Mouse (Mus musculus) left cerebral cortex, postnatal 25 days (tissue): Measurements from ENCODE around the gene Nudt16l1. TPM values are rescaled to one million over a fixed set of nuclear protein-coding genes. Genes with fewer than 3 reads are reported as not detected.

Experiments used
- DNase-seq, 2 experiments: peaks; one replicate each; pipeline ENCODE4 v3.0.0; 2022; ENCODE audit warnings: low spot score in 2 of 2, mixed read lengths in 1 of 2
- intact Hi-C: fragments of 180-260 bp; cut with DNase I; formaldehyde crosslinking; loops from one replicate; pipeline ENCODE4 v1.15.1; 2025
- total RNA-seq, 2 experiments: library from RNA; stranded (reverse); gene quantifications; 2 replicates each; pipeline ENCODE4 v1.2.3; 2021

Gene Nudt16l1
- total RNA-seq, 2 experiments from 2014 or later = 72.4 TPM

DNA sequence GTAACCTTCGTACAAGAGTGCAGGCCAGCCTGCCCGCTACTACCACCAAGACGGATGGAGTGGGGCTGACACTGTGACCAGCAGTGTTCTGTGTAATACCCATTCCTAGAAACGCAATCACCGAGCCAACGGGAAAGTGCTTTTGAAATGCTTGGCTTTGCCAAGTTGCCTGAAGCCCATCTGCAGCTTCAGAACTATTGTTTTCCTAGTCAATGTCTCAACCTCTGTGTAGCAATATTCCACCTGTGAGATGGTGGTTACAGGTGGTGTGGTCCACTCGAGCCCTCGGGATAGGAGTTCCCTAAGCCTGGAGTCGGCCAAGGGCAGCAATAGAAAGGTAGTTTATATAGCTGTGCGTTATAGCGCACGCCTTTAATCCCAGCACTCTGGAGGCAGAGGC lies 46.2 kb downstream of the Nudt16l1 start:
- no peak for DNase-seq
- intact Hi-C loops = no loop called here

Other genes with a start within 250 kb of the Nudt16l1 start
- 10 to 100 TPM in 1 of 2 experiments, 1 to 10 TPM in 1; 9.6 to 10.5 TPM for gene Nmral1, start 219.4 kb upstream of the Nudt16l1 start, total RNA-seq
- gene Hmox2, start 212.4 kb upstream of the Nudt16l1 start, total RNA-seq = 10 to 100 TPM; 79.0 to 80.3 TPM
- gene Cdip1, start 148.5 kb upstream of the Nudt16l1 start, total RNA-seq = 100 to 1,000 TPM; 193 to 204 TPM
- gene 4930562C15Rik, start 103.3 kb upstream of the Nudt16l1 start, total RNA-seq = not detected
- 10 to 100 TPM; 86.6 to 88.2 TPM for gene Ubald1, start 58.4 kb upstream of the Nudt16l1 start, total RNA-seq
- 100 to 1,000 TPM; 200 to 206 TPM for gene Mgrn1, start 52.5 kb upstream of the Nudt16l1 start, total RNA-seq
- 10 to 100 TPM; 54.9 to 61.8 TPM for gene Anks3, start 25.4 kb downstream of the Nudt16l1 start, total RNA-seq
- not detected for gene Sept12, start 59.1 kb downstream of the Nudt16l1 start, total RNA-seq
- not detected for gene Smim22, start 68.5 kb downstream of the Nudt16l1 start, total RNA-seq
- 100 to 1,000 TPM; 195 to 210 TPM for gene Rogdi, start 74.8 kb downstream of the Nudt16l1 start, total RNA-seq
- 100 to 1,000 TPM; 145 to 151 TPM for gene Glyr1, start 111.1 kb downstream of the Nudt16l1 start, total RNA-seq
- 10 to 100 TPM; 43.3 to 48.2 TPM for gene Ubn1, start 111.3 kb downstream of the Nudt16l1 start, total RNA-seq
- gene Ppl, start 193.7 kb downstream of the Nudt16l1 start, total RNA-seq = under 1 TPM; 0.32 to 0.34 TPM
- gene Sec14l5, start 208.3 kb downstream of the Nudt16l1 start, total RNA-seq = 1 to 10 TPM; 3.3 to 4.7 TPM